Mouse (Mus musculus): Measurements from ENCODE around the gene Pus10. TPM values are rescaled to one million over a fixed set of nuclear protein-coding genes. Genes with fewer than 3 reads are reported as not detected.

Pus10 gene
- total RNA-seq (2023): 10.5 and 18.3 TPM in 2 replicates

GRCm38 (mm10) chr11:23665311-23665786 lies at the start of gene Pus10:
Gene Pus10, plus strand, starts transcription at chr11:23665674.

GRCm38 (mm10) chr11:23632945-23633878 lies 32.3 kb upstream of the Pus10 start, which contains the start of gene 0610010F05Rik:
Gene 0610010F05Rik, minus strand, starts transcription at chr11:23633639.

GRCm38 (mm10) chr11:23665798-23666501 lies 476 bp downstream of the Pus10 start, which contains the start of gene Pex13:
Gene Pex13, minus strand, starts transcription at chr11:23665959.

GRCm38 (mm10) chr11:23770760-23771506 lies 105.5 kb downstream of the Pus10 start, which contains the start of gene Rel:
Gene Rel, minus strand, starts transcription at chr11:23770970.

Other genes with a start within 250 kb of the Pus10 start
- gene Ahsa2, start 167.6 kb upstream of the Pus10 start, total RNA-seq (2023): 20.2 and 33.5 TPM in 2 replicates
- gene 1700093K21Rik, start 144.5 kb upstream of the Pus10 start, total RNA-seq (2023): not detected in 2 replicates
- gene 0610010F05Rik, start 32.0 kb upstream of the Pus10 start, total RNA-seq (2023): 4.3 and 4.5 TPM in 2 replicates
- 14.4 and 15.7 TPM in 2 replicates for gene Pex13, start 285 bp downstream of the Pus10 start, total RNA-seq (2023)
- gene Rel, start 105.3 kb downstream of the Pus10 start, total RNA-seq (2023): 107 and 111 TPM in 2 replicates
- gene Papolg, start 229.6 kb downstream of the Pus10 start, total RNA-seq (2023): 13.8 and 15.0 TPM in 2 replicates